Mouse (Mus musculus): ENCODE measurements around the gene Ism2. TPM values are rescaled to one million over a fixed set of nuclear protein-coding genes. Genes with fewer than 3 reads are reported as not detected.
A peak's percentile ranks its signal among the peaks of the same experiment; 100 is the strongest.

Gene Ism2
- total RNA-seq, 2 experiments from 2014 or later = not detected

DNA sequence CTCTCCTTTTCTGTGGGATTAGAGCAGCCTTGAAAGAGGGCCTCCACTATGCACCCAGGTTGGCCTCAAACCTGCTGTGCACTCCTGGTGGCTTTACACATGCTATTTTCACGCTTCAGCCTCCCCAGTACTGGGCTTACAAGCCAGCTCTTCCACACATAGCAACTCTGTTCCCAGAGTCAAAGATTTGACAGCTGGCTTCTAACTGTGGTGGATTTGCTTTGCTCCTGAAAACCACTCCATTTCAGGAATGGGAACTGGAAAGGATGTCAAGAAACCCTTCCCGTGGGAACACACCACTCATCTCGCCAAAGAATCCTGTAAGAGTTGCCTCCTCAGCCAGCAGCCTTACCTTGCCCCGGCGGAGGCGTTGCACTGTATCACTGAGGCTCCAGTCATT lies 45.6 kb downstream of the Ism2 start:
- no peak for ATAC-seq (replicated peaks; ENCODE audit: low FRiP score, poor library complexity, severe bottlenecking)

GRCm38 (mm10) chr12:87250161-87250560 lies 49.3 kb downstream of the Ism2 start:
- 0 out of 2 replicates have a peak, but pooled peaks have one; percentile 25 for ATAC-seq (replicated peaks; ENCODE audit: low FRiP score, poor library complexity, severe bottlenecking)

GRCm38 (mm10) chr12:87238632-87239031 lies 60.9 kb downstream of the Ism2 start, which contains the start of gene Noxred1:
Gene Noxred1 (minus strand): TSS chr12:87238732.
- no peak for ATAC-seq (replicated peaks; ENCODE audit: low FRiP score, poor library complexity, severe bottlenecking)

DNA sequence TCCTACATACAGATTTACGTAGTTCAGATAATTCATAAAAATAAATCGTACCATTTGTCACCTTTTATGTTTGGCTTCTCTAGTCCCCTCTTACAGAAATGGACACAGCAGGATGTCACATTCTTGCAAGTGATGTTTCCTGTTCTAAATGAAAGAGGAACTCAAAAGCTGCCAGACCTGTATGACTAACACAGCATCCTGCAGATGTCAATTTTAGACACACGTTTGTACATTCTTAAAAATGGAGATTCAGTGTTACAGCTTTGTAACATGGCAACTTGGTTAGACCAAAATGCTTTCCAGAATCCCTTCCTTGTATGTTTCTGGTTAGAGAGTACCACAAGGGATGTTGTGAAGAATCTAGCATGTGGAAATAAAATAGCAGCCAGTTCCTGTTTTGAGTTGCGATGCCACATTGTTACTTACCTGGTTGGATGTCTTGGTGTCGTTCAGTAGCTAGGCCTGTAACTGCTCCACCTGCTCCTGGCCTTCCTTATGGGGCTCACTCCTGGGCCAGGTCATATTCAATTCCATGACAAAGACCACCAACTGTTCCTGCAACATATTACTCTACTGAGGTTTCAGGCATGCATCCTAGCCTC lies 62.5 kb downstream of the Ism2 start:
- no peak for ATAC-seq (replicated peaks; ENCODE audit: low FRiP score, poor library complexity, severe bottlenecking)

DNA sequence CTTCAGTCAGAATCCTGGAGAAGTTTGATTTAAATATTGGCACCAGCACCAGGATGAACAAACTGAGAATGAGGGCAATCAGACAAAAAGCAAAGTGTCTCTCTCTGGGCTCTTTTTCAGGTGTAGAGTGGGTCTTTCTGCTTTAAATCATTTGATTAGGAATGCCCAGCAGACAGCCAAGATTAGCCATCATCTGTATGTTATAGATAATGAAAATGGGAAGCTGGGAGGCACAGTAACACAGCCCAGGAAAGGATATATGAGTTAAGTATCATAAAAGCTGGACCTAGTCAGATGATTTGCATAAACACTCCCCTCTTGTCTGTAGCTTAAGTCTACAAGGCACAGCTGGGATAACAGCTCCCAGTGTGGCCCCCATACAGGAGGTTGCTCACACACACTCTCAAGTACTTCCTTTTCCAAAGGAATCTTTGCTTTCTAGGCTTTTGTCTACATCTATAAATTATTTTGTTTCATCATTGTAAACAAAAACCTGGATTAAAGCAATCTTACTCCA lies 69.1 kb downstream of the Ism2 start:
- no peak for ATAC-seq (replicated peaks; ENCODE audit: low FRiP score, poor library complexity, severe bottlenecking)

GRCm38 (mm10) chr12:87229633-87230032 lies 69.9 kb downstream of the Ism2 start:
- ATAC-seq (replicated peaks; ENCODE audit: low FRiP score, poor library complexity, severe bottlenecking) = no peak

Other genes starting within 250 kb of the Ism2 start
- gene Ngb, start 197.2 kb downstream of the Ism2 start, total RNA-seq (2015; ENCODE audit: low replicate concordance) = not detected in 2 replicates
- gene Ngb, start 197.2 kb downstream of the Ism2 start, total RNA-seq (2017; ENCODE audit: low replicate concordance) = not detected in 2 replicates
- gene Gstz1, start 152.5 kb downstream of the Ism2 start, total RNA-seq (2015; ENCODE audit: low replicate concordance) = 13.3 and 15.5 TPM in 2 replicates
- 5.1 and 9.2 TPM in 2 replicates for gene Gstz1, start 152.5 kb downstream of the Ism2 start, total RNA-seq (2017; ENCODE audit: low replicate concordance)
- gene Pomt2, start 151.7 kb downstream of the Ism2 start, total RNA-seq (2015; ENCODE audit: low replicate concordance) = 0.42 and 5.0 TPM in 2 replicates
- gene Pomt2, start 151.7 kb downstream of the Ism2 start, total RNA-seq (2017; ENCODE audit: low replicate concordance) = 1.3 and 1.8 TPM in 2 replicates
- gene Samd15, start 100.0 kb downstream of the Ism2 start, total RNA-seq (2015; ENCODE audit: low replicate concordance) = not detected in 2 replicates
- 3.6 TPM in 1 of 2 replicates, not detected in the other for gene Samd15, start 100.0 kb downstream of the Ism2 start, total RNA-seq (2017; ENCODE audit: low replicate concordance)
- gene Tmed8, start 99.3 kb downstream of the Ism2 start, total RNA-seq (2015; ENCODE audit: low replicate concordance) = 0.72 and 2.9 TPM in 2 replicates
- gene Tmed8, start 99.3 kb downstream of the Ism2 start, total RNA-seq (2017; ENCODE audit: low replicate concordance) = 1.5 and 2.0 TPM in 2 replicates
- not detected in 2 replicates for gene Noxred1, start 61.0 kb downstream of the Ism2 start, total RNA-seq (2015; ENCODE audit: low replicate concordance)
- gene Noxred1, start 61.0 kb downstream of the Ism2 start, total RNA-seq (2017; ENCODE audit: low replicate concordance) = not detected in 2 replicates
- gene Vipas39, start 33.4 kb downstream of the Ism2 start, total RNA-seq (2015; ENCODE audit: low replicate concordance) = 2.5 and 5.4 TPM in 2 replicates
- gene Vipas39, start 33.4 kb downstream of the Ism2 start, total RNA-seq (2017; ENCODE audit: low replicate concordance) = 1.4 and 9.1 TPM in 2 replicates
- gene Ahsa1, start 33.2 kb downstream of the Ism2 start, total RNA-seq (2015; ENCODE audit: low replicate concordance) = 22.7 and 28.5 TPM in 2 replicates
- gene Ahsa1, start 33.2 kb downstream of the Ism2 start, total RNA-seq (2017; ENCODE audit: low replicate concordance) = 58.2 and 58.3 TPM in 2 replicates
- 33.9 and 45.7 TPM in 2 replicates for gene Sptlc2, start 88.7 kb upstream of the Ism2 start, total RNA-seq (2015; ENCODE audit: low replicate concordance)
- 20.4 and 40.2 TPM in 2 replicates for gene Sptlc2, start 88.7 kb upstream of the Ism2 start, total RNA-seq (2017; ENCODE audit: low replicate concordance)
- gene Slirp, start 144.2 kb upstream of the Ism2 start, total RNA-seq (2015; ENCODE audit: low replicate concordance) = 16.3 and 35.7 TPM in 2 replicates
- 3.3 and 34.5 TPM in 2 replicates for gene Slirp, start 144.2 kb upstream of the Ism2 start, total RNA-seq (2017; ENCODE audit: low replicate concordance)
- gene Alkbh1, start 144.3 kb upstream of the Ism2 start, total RNA-seq (2015; ENCODE audit: low replicate concordance) = 7.2 and 20.5 TPM in 2 replicates
- gene Alkbh1, start 144.3 kb upstream of the Ism2 start, total RNA-seq (2017; ENCODE audit: low replicate concordance) = 18.0 and 19.9 TPM in 2 replicates
- 15.9 and 34.6 TPM in 2 replicates for gene Snw1, start 172.6 kb upstream of the Ism2 start, total RNA-seq (2015; ENCODE audit: low replicate concordance)
- 47.5 and 55.0 TPM in 2 replicates for gene Snw1, start 172.6 kb upstream of the Ism2 start, total RNA-seq (2017; ENCODE audit: low replicate concordance)
- not detected in 2 replicates for gene Gm5788, start 195.0 kb upstream of the Ism2 start, total RNA-seq (2015; ENCODE audit: low replicate concordance)
- not detected in 2 replicates for gene Gm5788, start 195.0 kb upstream of the Ism2 start, total RNA-seq (2017; ENCODE audit: low replicate concordance)
- gene Gm8300, start 214.6 kb upstream of the Ism2 start, total RNA-seq (2015; ENCODE audit: low replicate concordance) = not detected in 2 replicates
- not detected in 2 replicates for gene Gm8300, start 214.6 kb upstream of the Ism2 start, total RNA-seq (2017; ENCODE audit: low replicate concordance)